Mouse (Mus musculus): ENCODE data around the gene Tmsb4x.

The Tmsb4x gene

GRCm38 (mm10) chrX:167208978-167209754 lies at the start of gene Tmsb4x:
Gene Tmsb4x, minus strand, starts transcription at chrX:167209315.
- DNase-seq, result peak; percentile 88

GRCm38 (mm10) chrX:167241736-167242135 lies 32.6 kb upstream of the Tmsb4x start:
- no peak for DNase-seq

GRCm38 (mm10) chrX:167239293-167239921 lies 30.3 kb upstream of the Tmsb4x start:
- no peak for DNase-seq

GRCm38 (mm10) chrX:167233104-167233687 lies 24.1 kb upstream of the Tmsb4x start:
- peak; percentile 80 for DNase-seq

- DNase-seq, result peak; percentile 52
These were observed 22.0 kb upstream of the Tmsb4x start for GRCm38 (mm10) chrX:167231150-167231549.

GRCm38 (mm10) chrX:167229819-167230218 lies 20.7 kb upstream of the Tmsb4x start:
- DNase-seq, result no peak

- peak; percentile 82 for DNase-seq
These were observed 20.1 kb upstream of the Tmsb4x start for GRCm38 (mm10) chrX:167229206-167229605.

GRCm38 (mm10) chrX:167227756-167228155 lies 18.6 kb upstream of the Tmsb4x start:
- no peak for DNase-seq

- peak; percentile 71 for DNase-seq
These were observed 18.0 kb upstream of the Tmsb4x start for GRCm38 (mm10) chrX:167227138-167227537.

GRCm38 (mm10) chrX:167226570-167226969 lies 17.5 kb upstream of the Tmsb4x start:
- DNase-seq, result peak; percentile 69

- peak; percentile 35 for DNase-seq
These were observed 3.6 kb upstream of the Tmsb4x start for GRCm38 (mm10) chrX:167212707-167213106.

- peak; percentile 30 for DNase-seq
These were observed 2.9 kb upstream of the Tmsb4x start for GRCm38 (mm10) chrX:167211871-167212555.

- no peak for DNase-seq
These were observed 1.2 kb upstream of the Tmsb4x start for GRCm38 (mm10) chrX:167210319-167210728.

- no peak for DNase-seq
These were observed 713 bp upstream of the Tmsb4x start for GRCm38 (mm10) chrX:167209828-167210227.

GRCm38 (mm10) chrX:167208506-167208820 lies 652 bp downstream of the Tmsb4x start:
- peak; percentile 66 for DNase-seq

GRCm38 (mm10) chrX:167207741-167208505 lies 1.2 kb downstream of the Tmsb4x start:
- DNase-seq, result peak; percentile 67

GRCm38 (mm10) chrX:167205813-167206520 lies 3.1 kb downstream of the Tmsb4x start:
- no peak for DNase-seq

GRCm38 (mm10) chrX:167201365-167201764 lies 7.8 kb downstream of the Tmsb4x start:
- no peak for DNase-seq

GRCm38 (mm10) chrX:167195228-167195649 lies 13.9 kb downstream of the Tmsb4x start:
- DNase-seq, result no peak

- no peak for DNase-seq
These were observed 22.8 kb downstream of the Tmsb4x start for GRCm38 (mm10) chrX:167186306-167186705.

- no peak for DNase-seq
These were observed 25.6 kb downstream of the Tmsb4x start for GRCm38 (mm10) chrX:167183535-167183934.

GRCm38 (mm10) chrX:167182411-167182810 lies 26.7 kb downstream of the Tmsb4x start:
- peak; percentile 48 for DNase-seq

Data from thymus, postnatal 14 days (tissue).